Mouse (Mus musculus): ENCODE measurements around the gene Gm10256. TPM values are rescaled to one million over a fixed set of nuclear protein-coding genes. Genes with fewer than 3 reads are reported as not detected.
"Not testable (repeated sequence)": the region's sequence is repeated elsewhere in the genome, so short reads cannot be mapped to it uniquely, and the experiment has no call there.

Gm10256 gene
- not detected in 2 replicates for total RNA-seq (2017)

GRCm38 (mm10) chrY:2830380-2830779 is at the start of gene Gm10256, which contains the start of gene Rbmy:
Gene Gm10256 (plus strand): TSS chrY:2830699.
Gene Rbmy (plus strand): TSS chrY:2830680.
- ATAC-seq (replicated peaks in 1 of 2; ENCODE audit: insufficient read depth in 1 of 2, low FRiP score in 2 of 2, low TSS enrichment in 1 of 2, low read depth in 1 of 2, poor library complexity in 2 of 2, severe bottlenecking in 2 of 2): not testable (repeated sequence)

GRCm38 (mm10) chrY:2796105-2796504 is 34.4 kb upstream of the Gm10256 start, which contains the start of gene Gm4064:
Gene Gm4064 (minus strand): TSS chrY:2796205.
- ATAC-seq (replicated peaks in 1 of 2; ENCODE audit: insufficient read depth in 1 of 2, low FRiP score in 2 of 2, low TSS enrichment in 1 of 2, low read depth in 1 of 2, poor library complexity in 2 of 2, severe bottlenecking in 2 of 2): not testable (repeated sequence)

- ATAC-seq (replicated peaks in 1 of 2; ENCODE audit: insufficient read depth in 1 of 2, low FRiP score in 2 of 2, low TSS enrichment in 1 of 2, low read depth in 1 of 2, poor library complexity in 2 of 2, severe bottlenecking in 2 of 2): not testable (repeated sequence)
Observed at GRCm38 (mm10) chrY:2900689-2901088, 70.2 kb downstream of the Gm10256 start, which contains the start of gene Gm10352. Gene Gm10352 (plus strand): TSS chrY:2900989.

Other genes with a start within 250 kb of the Gm10256 start
- gene H2al2c, start 231.6 kb upstream of the Gm10256 start, total RNA-seq (2017): not detected in 2 replicates
- gene Sry, start 167.0 kb upstream of the Gm10256 start, total RNA-seq (2017): not detected in 2 replicates
- not detected in 2 replicates for gene H2al2b, start 110.0 kb upstream of the Gm10256 start, total RNA-seq (2017)
- gene Gm4064, start 34.5 kb upstream of the Gm10256 start, total RNA-seq (2017): not detected in 2 replicates
- gene Rbmy, start within 50 bp of the Gm10256 start, total RNA-seq (2017): not detected in 2 replicates
- not detected in 2 replicates for gene Gm10352, start 70.3 kb downstream of the Gm10256 start, total RNA-seq (2017)
- gene Gm29289, start 101.9 kb downstream of the Gm10256 start, total RNA-seq (2017): not detected in 2 replicates

Measured in hematopoietic stem cell, adult 5-6 weeks (primary cell).